Mouse (Mus musculus): ENCODE measurements at regions not wholly inside any gene's neighbourhood (a gene's known extent, or its start where the extent isn't known, plus 50 kb on each side); places are given as distances from the start of the nearest gene placed in this dataset.

DNA sequence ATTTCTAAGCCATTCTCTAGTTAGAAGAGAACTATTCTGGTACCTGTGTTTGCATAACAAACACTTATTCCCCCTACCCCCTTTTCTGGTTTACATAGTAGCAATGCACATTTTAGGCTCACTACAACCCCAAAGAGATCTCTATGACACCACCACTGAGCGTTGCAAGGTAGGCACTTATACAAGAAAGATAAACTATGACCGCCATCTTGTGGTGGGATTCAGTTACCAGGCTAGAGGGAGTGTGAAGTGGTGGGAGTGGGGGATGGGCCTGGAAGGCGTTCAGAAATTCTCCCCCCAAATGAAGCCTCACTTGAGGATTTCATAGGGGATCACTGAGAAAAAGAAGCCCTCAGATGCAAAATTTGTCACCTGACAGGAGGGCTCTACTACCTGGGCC lies 64.4 kb upstream of the Fst start:
- Histone ChIP-seq H3K4me3 (ENCODE audit: insufficient read depth, low read depth, low read length) (no peak overlapping the region), H3K36me3 (ENCODE audit: control insufficient read depth, insufficient read depth, low read length) (no peaks in the 10 kb centered on the region), H3K27me3 (ENCODE audit: control insufficient read depth, insufficient read depth, low read length) (no peaks in the 10 kb centered on the region), H3K27ac (replicated peaks; ENCODE audit: insufficient read depth, low read depth, low read length) (no peak overlapping the region), H3K4me1 (ENCODE audit: control insufficient read depth, insufficient read depth, low read length) (no peaks in the 10 kb centered on the region), H3K79me2 (ENCODE audit: control insufficient read depth, insufficient read depth, low read length) (no peaks in the 10 kb centered on the region), H3K9ac (ENCODE audit: low read depth, low read length) (no peak overlapping the region)
- WGBS, result 26% methylated on average over 3 of the region's 3 CpGs
- TF ChIP-seq POLR2A (IDR thresholded peaks at IDR 0.05; ENCODE audit: extremely low read depth, insufficient read depth, low read length) (no peak), CTCF (IDR thresholded peaks at IDR 0.05; ENCODE audit: low read depth, low read length) (peak; percentile 41)
- peak; percentile 39 for DNase-seq (ENCODE audit: extremely low read depth, low read depth, low spot score)

DNA sequence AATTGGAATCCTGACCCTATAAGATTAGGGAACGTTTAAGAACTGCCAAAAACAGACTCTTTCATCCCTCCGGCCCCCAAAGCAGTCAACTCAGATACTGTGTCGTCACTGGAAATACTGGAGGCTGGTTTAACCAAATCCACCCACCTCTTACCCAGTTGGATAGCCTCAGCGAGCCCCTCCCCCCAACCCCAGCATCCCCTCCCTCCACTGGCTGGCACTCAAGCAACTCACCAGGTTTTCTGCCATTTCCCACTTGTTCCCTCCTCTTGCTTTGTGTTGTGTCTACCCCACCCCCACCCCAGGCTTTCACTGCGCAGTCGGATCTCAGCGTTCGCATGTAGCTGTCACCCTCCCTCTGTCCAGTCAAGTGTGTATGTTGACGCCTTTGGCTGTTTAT lies 68.1 kb upstream of the Fst start:
- no peaks in the 10 kb centered on the region for H3K4me1 ChIP-seq (ENCODE audit: control insufficient read depth, insufficient read depth, low read length)
- no peak overlapping the region for H3K9ac ChIP-seq (ENCODE audit: low read depth, low read length)
- no peaks in the 10 kb centered on the region for H3K36me3 ChIP-seq (ENCODE audit: control insufficient read depth, insufficient read depth, low read length)
- no peak overlapping the region for H3K27ac ChIP-seq (replicated peaks; ENCODE audit: insufficient read depth, low read depth, low read length)
- TF ChIP-seq POLR2A (IDR thresholded peaks at IDR 0.05; ENCODE audit: extremely low read depth, insufficient read depth, low read length), result no peak
- no peak for TF ChIP-seq CTCF (IDR thresholded peaks at IDR 0.05; ENCODE audit: low read depth, low read length)
- no peaks in the 10 kb centered on the region for H3K27me3 ChIP-seq (ENCODE audit: control insufficient read depth, insufficient read depth, low read length)
- H3K79me2 ChIP-seq (ENCODE audit: control insufficient read depth, insufficient read depth, low read length), result no peaks in the 10 kb centered on the region
- H3K4me3 ChIP-seq (ENCODE audit: insufficient read depth, low read depth, low read length), result no peak overlapping the region
- WGBS, result 74% methylated on average over 9 of the region's 9 CpGs
- no peak for DNase-seq (ENCODE audit: extremely low read depth, low read depth, low spot score)

GRCm38 (mm10) chr13:114530171-114530774 lies 71.5 kb upstream of the Fst start:
- Histone ChIP-seq H3K4me1 (ENCODE audit: control insufficient read depth, insufficient read depth, low read length) (no peaks in the 10 kb centered on the region), H3K4me3 (ENCODE audit: insufficient read depth, low read depth, low read length) (no peak overlapping the region), H3K36me3 (ENCODE audit: control insufficient read depth, insufficient read depth, low read length) (no peaks in the 10 kb centered on the region), H3K27ac (replicated peaks; ENCODE audit: insufficient read depth, low read depth, low read length) (no peak overlapping the region), H3K27me3 (ENCODE audit: control insufficient read depth, insufficient read depth, low read length) (no peaks in the 10 kb centered on the region), H3K9ac (ENCODE audit: low read depth, low read length) (no peak overlapping the region), H3K79me2 (ENCODE audit: control insufficient read depth, insufficient read depth, low read length) (no peaks in the 10 kb centered on the region)
- 89% methylated on average over 11 of the region's 11 CpGs for WGBS
- TF ChIP-seq POLR2A (IDR thresholded peaks at IDR 0.05; ENCODE audit: extremely low read depth, insufficient read depth, low read length) (no peak), CTCF (IDR thresholded peaks at IDR 0.05; ENCODE audit: low read depth, low read length) (no peak)
- no peak for DNase-seq (ENCODE audit: extremely low read depth, low read depth, low spot score)

- no peak for TF ChIP-seq CTCF (IDR thresholded peaks at IDR 0.05; ENCODE audit: low read depth, low read length)
- no peak for TF ChIP-seq POLR2A (IDR thresholded peaks at IDR 0.05; ENCODE audit: extremely low read depth, insufficient read depth, low read length)
- no peak overlapping the region for H3K4me3 ChIP-seq (ENCODE audit: insufficient read depth, low read depth, low read length)
- no peaks in the 10 kb centered on the region for H3K4me1 ChIP-seq (ENCODE audit: control insufficient read depth, insufficient read depth, low read length)
- no peaks in the 10 kb centered on the region for H3K79me2 ChIP-seq (ENCODE audit: control insufficient read depth, insufficient read depth, low read length)
- H3K27ac ChIP-seq (replicated peaks; ENCODE audit: insufficient read depth, low read depth, low read length), result no peak overlapping the region
- no peaks in the 10 kb centered on the region for H3K27me3 ChIP-seq (ENCODE audit: control insufficient read depth, insufficient read depth, low read length)
- no peaks in the 10 kb centered on the region for H3K36me3 ChIP-seq (ENCODE audit: control insufficient read depth, insufficient read depth, low read length)
- WGBS, result 83% methylated on average over 5 of the region's 5 CpGs
- no peak overlapping the region for H3K9ac ChIP-seq (ENCODE audit: low read depth, low read length)
- no peak for DNase-seq (ENCODE audit: extremely low read depth, low read depth, low spot score)
Observed at GRCm38 (mm10) chr13:114531780-114532179, 73.0 kb upstream of the Fst start.

- H3K79me2 ChIP-seq (ENCODE audit: control insufficient read depth, insufficient read depth, low read length), result no peaks in the 10 kb centered on the region
- DNase-seq (ENCODE audit: extremely low read depth, low read depth, low spot score), result no peak
- WGBS, result 85% methylated on average over 8 of the region's 8 CpGs
- no peak overlapping the region for H3K9ac ChIP-seq (ENCODE audit: low read depth, low read length)
- no peak overlapping the region for H3K27ac ChIP-seq (replicated peaks; ENCODE audit: insufficient read depth, low read depth, low read length)
- H3K4me1 ChIP-seq (ENCODE audit: control insufficient read depth, insufficient read depth, low read length), result no peaks in the 10 kb centered on the region
- no peaks in the 10 kb centered on the region for H3K27me3 ChIP-seq (ENCODE audit: control insufficient read depth, insufficient read depth, low read length)
- no peaks in the 10 kb centered on the region for H3K36me3 ChIP-seq (ENCODE audit: control insufficient read depth, insufficient read depth, low read length)
- TF ChIP-seq CTCF (IDR thresholded peaks at IDR 0.05; ENCODE audit: low read depth, low read length) (no peak), POLR2A (IDR thresholded peaks at IDR 0.05; ENCODE audit: extremely low read depth, insufficient read depth, low read length) (no peak)
- H3K4me3 ChIP-seq (ENCODE audit: insufficient read depth, low read depth, low read length), result no peak overlapping the region
Observed at GRCm38 (mm10) chr13:114532393-114533097, 73.8 kb upstream of the Fst start.

DNA sequence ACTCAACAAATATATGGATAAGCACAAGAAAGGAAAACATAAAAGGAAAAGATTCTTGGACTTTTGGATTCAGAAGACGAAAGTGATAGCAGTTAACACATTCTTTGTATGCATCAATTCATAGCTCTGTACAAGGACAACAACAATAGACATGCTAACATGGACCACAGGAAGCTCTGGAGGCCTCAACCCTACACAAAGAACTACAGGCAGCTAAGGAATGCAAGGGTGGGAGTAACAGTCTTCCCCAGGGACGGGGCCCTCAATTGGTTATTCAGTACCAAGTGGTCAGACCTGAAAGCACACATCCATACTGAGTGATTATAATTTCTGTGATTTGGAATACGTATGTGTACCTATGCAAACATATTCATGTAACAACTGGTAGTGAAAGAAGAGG lies 75.8 kb upstream of the Fst start:
- Histone ChIP-seq H3K9ac (ENCODE audit: low read depth, low read length) (no peak overlapping the region), H3K79me2 (ENCODE audit: control insufficient read depth, insufficient read depth, low read length) (no peaks in the 10 kb centered on the region), H3K4me3 (ENCODE audit: insufficient read depth, low read depth, low read length) (no peak overlapping the region), H3K36me3 (ENCODE audit: control insufficient read depth, insufficient read depth, low read length) (no peaks in the 10 kb centered on the region), H3K4me1 (ENCODE audit: control insufficient read depth, insufficient read depth, low read length) (no peaks in the 10 kb centered on the region), H3K27ac (replicated peaks; ENCODE audit: insufficient read depth, low read depth, low read length) (no peak overlapping the region), H3K27me3 (ENCODE audit: control insufficient read depth, insufficient read depth, low read length) (no peaks in the 10 kb centered on the region)
- DNase-seq (ENCODE audit: extremely low read depth, low read depth, low spot score), result no peak
- WGBS, result 78% methylated on average over 3 of the region's 3 CpGs
- no peak for TF ChIP-seq POLR2A (IDR thresholded peaks at IDR 0.05; ENCODE audit: extremely low read depth, insufficient read depth, low read length)
- TF ChIP-seq CTCF (IDR thresholded peaks at IDR 0.05; ENCODE audit: low read depth, low read length), result no peak

Measured in liver, adult 2 months (tissue).